Mouse (Mus musculus) layer of hippocampus, postnatal 36 days (tissue): ENCODE results near the gene Drg1. TPM values are rescaled to one million over a fixed set of nuclear protein-coding genes. Genes with fewer than 3 reads are reported as not detected.

ENCODE experiments used
- DNase-seq, 2 experiments: peaks; one replicate each; pipeline ENCODE4 v3.0.0; 2022
- total RNA-seq, 2 experiments: library from RNA; stranded (reverse); gene quantifications; 2 replicates each; pipeline ENCODE4 v1.2.3; 2021

Drg1 gene
- 100 to 1,000 TPM in 1 of 2 experiments, 10 to 100 TPM in 1; 96.5 to 101 TPM for total RNA-seq

DNA sequence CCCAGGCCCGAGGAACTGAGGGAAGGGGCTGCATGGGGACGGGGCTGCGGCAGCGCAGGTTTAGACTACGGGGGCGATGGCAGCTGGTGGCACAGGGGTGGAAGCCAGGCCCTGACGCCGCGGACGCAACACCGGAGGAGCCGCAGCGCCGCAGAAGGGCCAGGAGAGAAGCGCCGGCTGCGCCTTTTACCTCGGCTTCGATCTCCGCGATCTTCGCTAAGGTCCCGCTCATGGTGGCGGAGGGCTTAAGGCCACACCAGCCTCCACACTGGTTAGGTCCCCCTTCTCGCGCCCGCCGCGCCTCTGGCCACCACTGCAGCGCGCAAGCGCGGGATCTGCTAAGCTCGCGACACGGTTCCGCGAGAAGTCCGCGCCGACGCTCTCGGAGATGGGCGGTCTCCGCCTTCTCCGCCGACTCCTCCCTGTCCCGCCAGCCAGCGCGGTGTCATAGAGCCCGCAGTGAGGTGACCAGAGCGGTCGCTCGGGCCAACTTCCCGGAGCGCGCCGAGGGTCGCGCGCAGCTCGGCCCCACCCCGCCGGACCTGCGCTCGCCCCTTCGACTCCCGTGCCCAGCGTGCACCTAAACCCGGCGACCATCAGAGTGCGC is at the start of gene Drg1:
Drg1 (minus strand) TSS at position 337 of the 607 bp plus-strand sequence.
- peak; percentile 92 to 94 for DNase-seq

GRCm38 (mm10) chr11:3314148-3314547 is 47.9 kb upstream of the Drg1 start:
- DNase-seq: no peak

DNA sequence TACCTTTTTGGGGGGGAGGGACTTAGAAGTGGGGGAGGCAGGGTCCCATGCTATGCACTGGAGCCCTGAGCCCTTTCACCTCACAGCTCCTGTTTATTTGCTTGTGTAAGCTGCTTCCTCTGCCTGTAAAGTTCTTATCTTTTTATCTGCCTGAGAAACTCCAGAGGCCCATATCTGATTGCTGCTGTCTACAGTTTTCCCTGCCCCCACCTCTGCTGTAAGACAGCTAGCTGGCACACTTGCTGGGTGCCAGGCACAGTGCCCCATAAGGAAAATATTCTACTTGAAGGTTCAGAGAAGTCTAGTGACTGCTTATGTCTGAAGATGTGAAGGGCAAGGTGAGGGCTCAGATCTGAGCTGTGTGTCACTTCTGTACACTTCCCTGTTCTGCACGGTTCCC is 47.1 kb upstream of the Drg1 start:
- DNase-seq: no peak

DNA sequence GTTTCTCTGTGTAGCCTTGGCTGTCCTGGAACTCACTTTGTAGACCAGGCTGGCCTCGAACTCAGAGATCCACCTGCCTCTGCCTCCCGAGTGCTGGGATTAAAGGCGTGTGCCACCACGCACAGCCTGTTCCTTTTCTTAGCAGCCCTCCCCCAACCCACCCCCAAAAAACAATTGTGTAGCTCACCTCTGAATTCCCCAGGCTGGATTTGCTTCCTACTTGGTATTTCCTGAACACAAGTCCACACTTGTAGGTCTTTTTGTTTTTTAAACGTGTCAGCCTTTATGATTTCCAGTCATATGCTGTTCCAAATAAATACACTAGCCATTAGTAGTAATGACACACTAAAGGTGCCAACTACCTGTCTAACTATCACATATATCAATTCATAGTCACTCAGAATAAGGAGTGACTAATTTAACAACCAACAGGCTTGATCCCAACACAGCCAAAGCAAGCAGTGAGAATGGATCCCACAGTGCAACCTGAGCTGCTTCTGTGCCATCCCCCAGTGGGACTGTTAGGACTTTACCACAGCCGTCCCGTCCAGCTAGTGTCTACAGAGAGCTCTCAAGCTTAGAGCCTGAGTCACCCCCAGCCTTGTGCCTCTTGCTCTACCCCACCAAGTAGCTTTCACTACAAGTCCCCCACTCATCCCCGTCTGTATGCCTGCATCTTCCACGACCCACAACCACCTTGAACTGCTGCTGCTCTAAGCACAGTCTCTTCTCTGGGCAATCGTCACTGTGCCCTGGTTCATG is 45.6 kb upstream of the Drg1 start:
- DNase-seq: no peak

GRCm38 (mm10) chr11:3310789-3311585 is 44.8 kb upstream of the Drg1 start:
- no peak for DNase-seq

- no peak for DNase-seq
These were observed 43.7 kb upstream of the Drg1 start for GRCm38 (mm10) chr11:3309884-3310283.

GRCm38 (mm10) chr11:3307875-3308274 is 41.7 kb upstream of the Drg1 start:
- DNase-seq: no peak

DNA sequence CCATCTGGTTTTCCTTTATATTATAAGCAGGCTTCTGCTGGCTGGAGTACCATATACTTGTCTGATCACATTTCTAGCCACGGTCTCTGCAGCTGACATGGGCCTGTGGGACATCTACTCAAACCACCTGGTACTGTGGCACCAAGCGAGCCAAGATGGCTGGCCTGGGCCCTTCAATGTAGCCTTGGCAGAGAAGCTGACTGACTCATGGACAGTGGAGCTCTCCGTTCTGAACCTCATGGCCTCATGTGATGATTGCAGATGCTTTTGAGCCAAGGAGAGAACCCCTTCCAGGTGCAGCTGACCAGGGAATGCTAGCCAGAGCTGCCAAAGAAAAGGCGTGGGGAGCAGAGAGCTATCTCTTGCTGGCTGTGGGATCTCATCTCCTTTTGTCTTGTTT is 39.6 kb upstream of the Drg1 start:
- DNase-seq: no peak

DNA sequence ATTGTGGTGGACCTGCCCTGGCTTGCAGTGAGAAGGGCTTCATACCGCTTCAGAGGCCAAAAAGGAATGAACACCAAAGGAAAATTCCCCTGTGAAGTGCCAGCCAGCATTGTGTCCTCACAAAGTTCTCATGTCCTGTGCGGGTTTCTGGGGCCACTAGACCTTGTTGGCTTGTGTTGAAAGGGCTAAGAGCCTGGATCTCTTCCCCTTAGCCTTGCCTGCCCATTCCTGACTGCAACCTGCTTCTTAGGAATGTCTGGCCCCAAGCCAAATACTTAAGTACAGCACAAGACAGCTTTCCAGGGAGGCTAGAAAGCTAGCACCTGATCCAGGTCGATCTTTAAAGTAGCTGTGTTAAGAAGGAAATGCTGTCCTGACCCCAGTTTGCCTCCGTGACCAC is 36.6 kb upstream of the Drg1 start:
- DNase-seq: no peak

DNA sequence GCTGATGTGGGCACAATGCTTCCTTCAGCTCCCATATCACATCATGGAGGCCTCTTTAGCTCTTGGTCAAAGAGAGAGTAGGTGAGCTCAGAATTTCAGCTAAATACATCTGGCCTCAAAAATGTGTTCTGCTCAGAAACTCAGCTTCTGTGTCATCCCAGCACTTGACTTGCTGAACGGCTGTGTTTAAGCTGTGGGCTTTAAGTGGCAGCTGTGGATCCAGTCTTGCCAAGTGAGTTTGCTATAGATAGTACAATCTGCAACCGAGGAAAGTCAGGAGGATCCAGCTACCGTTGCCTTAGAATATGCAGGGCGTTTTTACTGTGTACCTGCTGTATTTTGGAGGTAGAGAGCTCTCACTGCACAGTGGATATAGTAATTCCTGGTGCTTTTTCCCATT is 36.2 kb upstream of the Drg1 start:
- no peak for DNase-seq

- DNase-seq: no peak
These were observed 34.9 kb upstream of the Drg1 start for GRCm38 (mm10) chr11:3301075-3301474.

DNA sequence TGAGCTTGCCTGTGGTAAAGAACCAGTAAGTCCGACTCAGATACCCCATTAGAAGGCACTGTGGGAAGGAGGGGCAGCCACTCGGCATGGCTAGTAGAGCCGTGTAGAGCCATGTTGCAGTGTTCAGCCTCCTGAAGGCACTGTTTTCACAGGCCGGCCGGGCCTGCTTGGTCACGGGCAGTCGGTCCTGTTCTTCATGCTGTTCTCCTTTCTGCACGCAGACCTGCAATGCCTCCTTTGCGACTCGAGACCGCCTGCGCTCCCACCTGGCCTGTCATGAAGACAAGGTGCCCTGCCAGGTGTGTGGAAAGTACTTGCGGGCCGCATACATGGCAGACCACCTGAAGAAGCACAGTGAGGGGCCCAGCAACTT is 32.6 kb upstream of the Drg1 start:
- no peak for DNase-seq

DNA sequence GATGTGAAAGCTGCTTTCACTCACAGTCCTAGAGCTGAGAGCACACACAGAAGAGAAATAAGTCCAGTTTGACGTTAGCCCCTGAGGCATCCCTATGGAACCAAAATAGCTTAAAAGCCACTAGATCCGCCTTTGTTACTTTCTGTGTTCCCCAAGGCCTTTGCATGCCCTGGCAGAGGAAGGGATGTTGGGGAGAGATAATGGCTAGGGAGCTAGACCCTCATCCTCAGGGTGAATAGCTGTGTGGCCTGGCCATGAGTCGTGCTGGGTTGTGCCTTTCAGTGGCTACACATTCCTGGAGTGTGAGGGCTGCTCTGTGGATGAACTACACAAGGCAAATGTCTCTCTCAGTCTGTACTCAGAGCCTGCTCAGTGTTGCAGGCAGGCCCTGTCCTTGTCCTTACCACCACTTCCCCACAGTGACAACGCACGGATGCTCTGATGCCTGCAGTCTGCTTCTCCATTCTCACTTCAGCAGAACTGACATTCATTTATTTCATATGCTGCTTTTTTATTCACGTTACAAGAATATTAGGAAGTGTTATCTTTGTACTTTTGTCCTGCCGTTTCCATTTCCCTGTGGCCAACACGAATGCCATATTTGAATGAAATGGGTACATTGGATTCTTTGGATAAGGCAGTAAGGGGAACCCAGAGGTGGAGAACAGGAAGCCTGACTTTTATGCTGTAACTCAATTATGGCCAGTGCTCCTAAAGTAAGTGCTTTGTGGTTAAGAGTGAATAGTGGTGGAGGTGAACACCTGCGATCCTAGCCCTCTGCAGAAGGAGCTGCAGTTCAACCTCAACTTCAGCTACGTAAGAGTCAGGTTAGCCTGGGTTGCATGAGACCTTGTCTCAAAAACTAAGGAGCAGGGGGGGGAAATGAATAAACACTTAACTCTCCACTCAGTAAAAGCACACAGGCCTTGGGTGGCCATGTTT is 31.9 kb upstream of the Drg1 start:
- no peak for DNase-seq

DNA sequence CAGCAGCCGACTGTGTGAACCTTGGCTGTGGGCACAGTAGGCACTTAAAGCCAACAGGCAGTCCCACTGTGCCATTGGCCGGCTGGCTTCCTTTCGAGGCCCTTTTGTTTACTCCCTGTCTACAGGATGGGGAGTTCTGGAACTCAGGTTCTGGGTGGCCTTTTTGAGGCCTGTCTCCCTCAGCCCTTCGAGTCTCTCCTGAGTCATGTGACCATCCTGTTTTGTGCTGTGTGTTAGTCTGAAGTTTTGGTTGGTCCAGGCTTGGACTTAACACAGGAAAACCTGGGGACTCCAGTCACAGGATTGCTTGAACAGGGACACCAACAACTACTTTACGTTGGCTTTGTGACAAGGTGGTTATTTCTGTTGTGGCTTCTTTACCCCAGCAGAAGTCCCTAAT is 29.8 kb upstream of the Drg1 start:
- no peak for DNase-seq

- no peak for DNase-seq
These were observed 28.4 kb upstream of the Drg1 start for GRCm38 (mm10) chr11:3294641-3295040.

GRCm38 (mm10) chr11:3293361-3293760 is 27.1 kb upstream of the Drg1 start:
- DNase-seq: no peak

DNA sequence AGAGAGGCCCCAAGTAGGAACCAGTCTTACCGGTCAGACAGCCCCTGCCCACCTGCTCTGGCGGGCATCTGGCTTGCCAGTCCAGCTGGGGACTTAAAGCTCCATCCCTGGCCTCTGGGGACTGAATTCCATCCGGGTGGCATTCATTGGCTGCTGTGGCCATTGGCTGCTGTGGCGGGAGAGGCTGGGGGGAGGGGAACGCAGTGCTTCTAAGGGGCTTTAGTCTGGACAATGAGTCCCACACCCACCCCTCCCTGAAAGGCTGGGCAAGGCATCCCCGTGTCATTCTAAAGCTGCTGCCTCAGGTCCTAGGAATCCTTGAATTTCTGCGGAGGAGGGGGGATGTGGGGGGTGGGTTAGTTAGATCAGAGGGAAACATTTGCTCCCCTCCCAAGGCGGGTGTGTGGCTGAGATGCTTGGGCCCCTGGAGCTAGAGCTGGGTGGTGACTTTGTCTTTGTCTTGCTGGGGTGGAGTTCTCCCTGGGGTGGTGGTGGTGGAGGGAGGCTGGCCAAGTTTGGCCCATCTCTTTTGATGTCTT is 26.6 kb upstream of the Drg1 start:
- no peak for DNase-seq

- DNase-seq: no peak
These were observed 25.8 kb upstream of the Drg1 start for GRCm38 (mm10) chr11:3292062-3292421.

- DNase-seq: peak in 1 of 2 experiments; percentile 41
These were observed 25.3 kb upstream of the Drg1 start for GRCm38 (mm10) chr11:3291311-3292061.

DNA sequence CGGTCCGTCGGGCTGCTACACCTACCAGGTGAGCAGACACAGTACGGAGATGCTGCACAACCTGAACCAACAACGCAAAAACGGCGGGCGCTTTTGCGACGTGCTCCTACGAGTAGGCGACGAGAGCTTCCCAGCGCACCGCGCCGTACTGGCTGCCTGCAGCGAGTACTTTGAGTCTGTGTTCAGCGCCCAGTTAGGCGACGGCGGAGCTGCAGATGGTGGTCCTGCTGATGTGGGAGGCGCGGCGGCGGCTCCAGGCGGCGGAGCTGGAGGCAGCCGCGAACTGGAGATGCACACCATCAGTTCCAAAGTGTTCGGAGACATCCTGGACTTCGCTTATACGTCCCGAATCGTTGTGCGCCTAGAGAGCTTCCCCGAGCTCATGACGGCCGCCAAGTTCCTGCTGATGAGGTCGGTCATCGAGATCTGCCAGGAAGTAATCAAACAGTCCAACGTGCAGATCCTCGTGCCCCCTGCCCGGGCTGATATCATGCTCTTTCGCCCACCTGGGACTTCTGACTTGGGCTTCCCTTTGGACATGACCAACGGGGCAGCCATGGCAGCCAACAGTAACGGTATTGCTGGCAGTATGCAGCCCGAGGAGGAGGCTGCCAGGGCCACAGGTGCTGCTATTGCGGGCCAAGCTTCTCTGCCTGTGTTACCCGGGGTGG is 24.6 kb upstream of the Drg1 start:
- DNase-seq: peak; percentile 64 to 71
